Mouse (Mus musculus) testis, adult 2 months (tissue): Measurements from ENCODE around the gene Galnt14.

Experiments used
- CTCF ChIP-seq: fragments of 200-500 bp; IDR thresholded peaks from 2 replicates; pipeline ENCODE4 v1.5.1; 2012; ENCODE audit warnings: low read depth, mild to moderate bottlenecking, inconsistent platforms, low read length, moderate library complexity; ENCODE audit not compliant: control insufficient read depth, insufficient read depth, insufficient replicate concordance
- POLR2A ChIP-seq: fragments of 200-500 bp; IDR thresholded peaks from 2 replicates; pipeline ENCODE4 v1.6.1; 2012; ENCODE audit warnings: low read depth, mild to moderate bottlenecking, inconsistent platforms, low read length, moderate library complexity; ENCODE audit not compliant: control insufficient read depth

DNA sequence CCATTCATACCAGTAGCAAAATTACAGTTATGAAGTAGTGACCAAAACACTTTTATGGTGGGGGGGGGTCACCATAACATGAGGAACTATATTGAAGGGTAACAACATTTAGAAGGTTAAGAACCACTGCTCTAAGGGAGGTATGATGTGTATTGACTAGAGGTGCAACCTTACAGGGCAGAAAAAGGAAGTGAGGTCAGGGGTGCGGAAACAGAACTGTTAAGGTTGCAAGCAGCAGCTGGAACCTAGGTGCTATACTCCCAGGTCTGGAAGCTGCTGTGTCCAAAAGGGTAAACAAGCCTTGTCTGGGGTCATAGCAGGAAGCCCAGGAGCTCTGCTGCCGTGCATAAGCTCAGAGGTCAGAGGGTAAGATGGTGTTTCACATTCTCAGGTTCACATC is 162.8 kb downstream of the Galnt14 start:
- TF ChIP-seq CTCF (no peak), POLR2A (no peak)
